Mouse (Mus musculus): Measurements from ENCODE around the gene Serpina3i.

Gene Serpina3i

GRCm38 (mm10) chr12:104293963-104294362 lies 31.0 kb downstream of the Serpina3i start:
- DNase-seq (ENCODE audit: low read depth, low spot score) = no peak

GRCm38 (mm10) chr12:104298049-104298448 lies 35.1 kb downstream of the Serpina3i start:
- DNase-seq (ENCODE audit: low read depth, low spot score) = no peak

- no peak for DNase-seq (ENCODE audit: low read depth, low spot score)
Measured at GRCm38 (mm10) chr12:104305991-104306390, 43.1 kb downstream of the Serpina3i start.

- DNase-seq (ENCODE audit: low read depth, low spot score) = no peak
Measured at GRCm38 (mm10) chr12:104314253-104314652, 51.3 kb downstream of the Serpina3i start, which contains the start of gene Serpina3j. Gene Serpina3j, plus strand, starts transcription at chr12:104314553.
